Mouse (Mus musculus): ENCODE results near the gene Sf3a3.

DNA sequence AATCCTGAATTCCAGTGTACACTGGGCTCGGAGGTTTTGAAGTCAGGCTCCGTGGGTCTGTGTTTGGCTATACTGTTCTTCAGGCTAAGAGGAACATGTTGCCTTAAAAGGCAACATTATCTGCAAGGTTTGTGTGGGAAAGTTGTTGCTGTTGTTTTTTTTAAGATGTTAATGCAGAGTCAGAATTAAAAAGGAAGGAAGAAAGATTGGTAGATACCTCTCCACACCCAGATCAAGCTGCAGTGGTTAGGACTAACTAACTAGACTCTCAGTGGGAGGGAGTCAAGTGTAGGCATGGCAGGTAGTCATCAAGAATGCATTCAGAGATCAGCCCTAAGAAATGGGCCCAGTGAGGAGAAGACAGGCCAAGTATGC is 52.0 kb downstream of the Sf3a3 start:
- TF ChIP-seq POLR2A (IDR thresholded peaks at IDR 0.05; ENCODE audit: low read depth, low read length) (no peak), CTCF (conservative IDR thresholded peaks at IDR 0.05; ENCODE audit: insufficient read depth, insufficient read length, low read depth, low read length) (no peak)
